Comparison of ENCODE assay signal across 25 mouse cellular contexts in genomic region chr1:95618125-95618524, GRCm38 (mm10). TPM values are rescaled to one million over a fixed set of nuclear protein-coding genes. Genes with fewer than 3 reads are reported as not detected.
DNase-seq lines count a peak whose midpoint lies in the region; ATAC-seq and TF ChIP-seq lines count a peak whose summit lies in the region.
"Had no signal": no experiment of that assay in that cellular context is flagged by ENCODE, and none has a peak within 500 bp of the region (broad histone marks: within the 10 kb centered on the region; RNA-seq: fewer than 3 reads in every experiment).

No protein-coding gene starts in this region.

- H3K36me3 ChIP-seq in kidney, adult 2 months (ENCODE audit: control insufficient read depth, insufficient read depth, low read length), result no peaks in the 10 kb centered on the region
- H3K36me3 ChIP-seq: embryonic facial prominence, embryonic 12.5 days; embryonic facial prominence, embryonic 15.5 days; heart, embryonic 13.5 days; hindbrain, embryonic 10.5 days had no signal

- H3K4me1 ChIP-seq in kidney, adult 2 months (ENCODE audit: control insufficient read depth, insufficient read depth, low read length), result no peaks in the 10 kb centered on the region
- H3K4me1 ChIP-seq: embryonic facial prominence, embryonic 12.5 days; embryonic facial prominence, embryonic 15.5 days; heart, embryonic 13.5 days; hindbrain, embryonic 10.5 days; hindbrain, embryonic 13.5 days had no signal

- peak; percentile 54 for ATAC-seq in inflammation-experienced regulatory T-cells, adult 6 months
- ATAC-seq: forebrain, embryonic 14.5 days; forebrain, postnatal 0 days; hindbrain, postnatal 0 days; intestine, postnatal 0 days; Patski had no signal

- H3K27ac ChIP-seq in kidney, adult 2 months (ENCODE audit: insufficient read depth, low read depth, low read length), result no peak overlapping the region
- H3K27ac ChIP-seq: embryonic facial prominence, embryonic 12.5 days; embryonic facial prominence, embryonic 15.5 days; heart, embryonic 13.5 days; hindbrain, embryonic 10.5 days; hindbrain, embryonic 13.5 days; hindbrain, postnatal 0 days had no signal

- H3K4me3 ChIP-seq in kidney, adult 2 months (ENCODE audit: insufficient read depth, low read depth, low read length), result no peak overlapping the region
- H3K4me3 ChIP-seq: embryonic facial prominence, embryonic 12.5 days; embryonic facial prominence, embryonic 15.5 days; heart, embryonic 13.5 days; hindbrain, embryonic 10.5 days; hindbrain, embryonic 13.5 days had no signal

- 40% methylated on average over 3 of the region's 3 CpGs for WGBS in kidney, adult 2 months

- DNase-seq in embryo, embryonic 10.5 days (ENCODE audit: low spot score), result peak; percentile 6
- DNase-seq in embryo, embryonic 10 days (ENCODE audit: low spot score), result no peak
- peak; percentile 15 to 30 for DNase-seq in heart, adult 18-20 months
- DNase-seq in heart, postnatal 36 days, result no peak
- peak; percentile 6 for DNase-seq in kidney, adult 2 months
- no peak for DNase-seq in kidney, adult 18-20 months
- no peak for DNase-seq in left cerebral cortex, postnatal 36 days (ENCODE audit: low spot score in 2 of 2)
- DNase-seq: cerebellum, adult 11-12 months; cerebellum, adult 8-10 months; cerebellum, postnatal 10 days; cerebellum, postnatal 36 days; forebrain, postnatal 0 days; gastrocnemius, postnatal 36 days; kidney, adult 9 months had no signal

- TF ChIP-seq CTCF in kidney, adult 2 months (conservative IDR thresholded peaks at IDR 0.05; ENCODE audit: insufficient read depth, insufficient read length, low read depth, low read length), result no peak

- no peak for TF ChIP-seq POLR2A in kidney, adult 2 months (IDR thresholded peaks at IDR 0.05; ENCODE audit: low read depth, low read length)

- intact Hi-C loops in heart, postnatal 36 days (cut with DNase I), result loop anchor here (2.0 kb wide), 1 partner anchor 49 kb away; the partner anchor contains the start of gene St8sia4
- intact Hi-C loops in left cerebral cortex, postnatal 36 days (cut with DNase I), result no loop called here

- no peaks in the 10 kb centered on the region for H3K27me3 ChIP-seq in kidney, adult 2 months (replicated peaks; ENCODE audit: control insufficient read depth, insufficient read depth, low read length)
- H3K27me3 ChIP-seq: CH12.LX; embryonic facial prominence, embryonic 12.5 days; embryonic facial prominence, embryonic 15.5 days; heart, embryonic 13.5 days; hindbrain, embryonic 13.5 days; Patski had no signal

RNA-seq across cellular contexts. Expression of gene St8sia4, which starts 49.2 kb away (rescaled TPM):
- 1 to 10 TPM; 4.9 to 5.0 TPM for total RNA-seq in heart, adult 18-20 months (2021)
- total RNA-seq in heart, postnatal 36 days (2021), result 1 to 10 TPM; 7.7 to 9.9 TPM
- 0.43 and 0.77 TPM in 2 replicates for polyA plus RNA-seq in kidney, adult 2 months (2012; rRNA removed)
- polyA plus RNA-seq in inflammation-experienced regulatory T-cells, adult 6 months (2017; shearing (Covaris generic)), result 10 to 100 TPM; 47.9 to 70.6 (median 53.5) TPM
- total RNA-seq in left cerebral cortex, postnatal 36 days (2021), result 10 to 100 TPM in 1 of 2 experiments, 1 to 10 TPM in 1; 8.5 to 11.6 TPM
- polyA plus RNA-seq: Patski had no signal

Comparison
In these comparisons a context has a peak if more than half of its experiments do, and no peak if none do; other contexts are left out.
1. DNase-seq: peak in embryo, embryonic 10.5 days (single experiment), heart, adult 18-20 months (2 of 2) and kidney, adult 2 months (single experiment); none in embryo, embryonic 10 days (single experiment), heart, postnatal 36 days (0 of 2), kidney, adult 18-20 months (single experiment) and left cerebral cortex, postnatal 36 days (0 of 2).